Mouse (Mus musculus) hindbrain, embryonic 13.5 days (tissue): ENCODE measurements around the gene Aurkb. TPM values are rescaled to one million over a fixed set of nuclear protein-coding genes. Genes with fewer than 3 reads are reported as not detected.
A peak's percentile ranks its signal among the peaks of the same experiment; 100 is the strongest.

Source experiments
- ATAC-seq: fragments of 200-750 bp; cut with Nextera tagmentation; 2 replicates; pipeline ENCODE4 v1.8.0; 2017; ENCODE audit warnings: moderate TSS enrichment; ENCODE audit not compliant: low FRiP score
- H3K27ac ChIP-seq: fragments of 300-500 bp; sonication (generic); 2 replicates; pipeline ENCODE4 v1.5.1; 2015; ENCODE audit warnings: inconsistent platforms, mild to moderate bottlenecking, moderate library complexity
- H3K27me3 ChIP-seq: fragments of 300-500 bp; sonication (generic); 2 replicates; pipeline ENCODE4 v1.6.1; 2015; ENCODE audit warnings: mild to moderate bottlenecking, inconsistent platforms
- H3K36me3 ChIP-seq: fragments of 300-500 bp; sonication (generic); 2 replicates; pipeline ENCODE4 v1.6.1; 2015; ENCODE audit warnings: mild to moderate bottlenecking, inconsistent platforms
- H3K4me1 ChIP-seq: fragments of 300-500 bp; sonication (generic); replicated peaks from 2 replicates; pipeline ENCODE4 v1.6.1; 2015; ENCODE audit warnings: inconsistent platforms
- H3K4me2 ChIP-seq: fragments of 300-500 bp; sonication (generic); 2 replicates; pipeline ENCODE4 v1.6.1; 2015; ENCODE audit warnings: inconsistent platforms, mild to moderate bottlenecking, moderate library complexity
- H3K4me3 ChIP-seq: fragments of 300-500 bp; sonication (generic); 2 replicates; pipeline ENCODE4 v1.5.1; 2015; ENCODE audit warnings: mild to moderate bottlenecking, inconsistent platforms
- H3K9ac ChIP-seq: fragments of 300-500 bp; sonication (generic); 2 replicates; pipeline ENCODE4 v1.6.1; 2015; ENCODE audit warnings: mild to moderate bottlenecking, inconsistent platforms
- H3K9me3 ChIP-seq: fragments of 300-500 bp; sonication (generic); 2 replicates; pipeline ENCODE4 v1.6.1; 2016; ENCODE audit warnings: inconsistent platforms
- WGBS: fragments of 180-500 bp; shearing (Covaris S2); methylation state at CpG from one replicate; pipeline ENCODE4 v1.1.7; 2015; 5-methylcytosine and 5-hydroxymethylcytosine counted together
- polyA plus RNA-seq: library from polyadenylated mRNA; unstranded; fragments of >200 nt; fragmentation: Nextera tagmentation; extraction: Ambion mirVana; gene quantifications from 2 replicates; pipeline ENCODE4 v1.2.1, GENCODE M21; 2015

The Aurkb gene
- polyA plus RNA-seq, 1 experiment from 2014 or later: 31.7 TPM

GRCm38 (mm10) chr11:69015644-69016441 lies 29.6 kb upstream of the Aurkb start, which contains the start of gene Ctc1:
TSS of gene Ctc1 (plus strand) at chr11:69015911.
- WGBS: 4% methylated on average over 38 of the region's 38 CpGs
- Histone ChIP-seq H3K27me3 (no peaks in the 10 kb centered on the region), H3K9ac (peak within 1 kb of the TSS; percentile 85), H3K27ac (peak within 1 kb of the TSS; percentile 91), H3K4me3 (peak within 1 kb of the TSS; percentile 73), H3K4me1 (peaks cover 29% of the 10 kb centered on the region), H3K36me3 (peaks cover under 1% of the 10 kb centered on the region), H3K4me2 (peak within 1 kb of the TSS; percentile 68), H3K9me3 (no peaks in the 10 kb centered on the region)
- peak; percentile 93 for ATAC-seq

- Histone ChIP-seq H3K9ac (peak overlapping the region; percentile 85), H3K27me3 (no peaks in the 10 kb centered on the region), H3K4me2 (peak overlapping the region; percentile 68), H3K4me1 (peaks cover 20% of the 10 kb centered on the region), H3K9me3 (no peaks in the 10 kb centered on the region), H3K36me3 (peaks cover 10% of the 10 kb centered on the region), H3K27ac (peak overlapping the region; percentile 91), H3K4me3 (peak overlapping the region; percentile 73)
- ATAC-seq: no peak
- WGBS: 71% methylated on average over 3 of the region's 3 CpGs
Observed at GRCm38 (mm10) chr11:69016755-69017154, 28.7 kb upstream of the Aurkb start.

- Histone ChIP-seq H3K27ac (no peak overlapping the region), H3K36me3 (peaks cover 48% of the 10 kb centered on the region), H3K27me3 (no peaks in the 10 kb centered on the region), H3K4me1 (peaks cover 11% of the 10 kb centered on the region), H3K4me2 (no peak overlapping the region), H3K9ac (no peak overlapping the region), H3K9me3 (no peaks in the 10 kb centered on the region), H3K4me3 (no peak overlapping the region)
- ATAC-seq: no peak
Observed at GRCm38 (mm10) chr11:69020691-69021090, 24.8 kb upstream of the Aurkb start.

- peaks cover 99% of the 10 kb centered on the region for H3K36me3 ChIP-seq
- H3K9me3 ChIP-seq: no peaks in the 10 kb centered on the region
- H3K4me1 ChIP-seq: no peaks in the 10 kb centered on the region
- no peak for ATAC-seq
- H3K27ac ChIP-seq: no peak overlapping the region
- H3K4me2 ChIP-seq: no peak overlapping the region
- H3K27me3 ChIP-seq: no peaks in the 10 kb centered on the region
- no peak overlapping the region for H3K9ac ChIP-seq
- H3K4me3 ChIP-seq: no peak overlapping the region
- WGBS: 94% methylated on average over 3 of the region's 3 CpGs
Observed at GRCm38 (mm10) chr11:69026562-69026961, 18.9 kb upstream of the Aurkb start.

GRCm38 (mm10) chr11:69028805-69029204 lies 16.6 kb upstream of the Aurkb start:
- Histone ChIP-seq H3K36me3 (peaks cover 97% of the 10 kb centered on the region), H3K9me3 (no peaks in the 10 kb centered on the region), H3K27me3 (no peaks in the 10 kb centered on the region), H3K4me1 (no peaks in the 10 kb centered on the region), H3K9ac (no peak overlapping the region), H3K27ac (no peak overlapping the region), H3K4me2 (no peak overlapping the region), H3K4me3 (no peak overlapping the region)
- ATAC-seq: no peak
- 78% methylated on average over 2 of the region's 2 CpGs for WGBS

- Histone ChIP-seq H3K27me3 (no peaks in the 10 kb centered on the region), H3K27ac (no peak overlapping the region), H3K4me2 (no peak overlapping the region), H3K36me3 (peaks cover 72% of the 10 kb centered on the region), H3K4me3 (no peak overlapping the region), H3K9ac (no peak overlapping the region), H3K4me1 (peaks cover 21% of the 10 kb centered on the region), H3K9me3 (no peaks in the 10 kb centered on the region)
- WGBS: 83% methylated on average over 9 of the region's 9 CpGs
- no peak for ATAC-seq
Observed at GRCm38 (mm10) chr11:69033552-69033951, 11.9 kb upstream of the Aurkb start.

- H3K4me1 ChIP-seq: peaks cover 32% of the 10 kb centered on the region
- H3K27me3 ChIP-seq: no peaks in the 10 kb centered on the region
- H3K36me3 ChIP-seq: peaks cover 62% of the 10 kb centered on the region
- no peak overlapping the region for H3K4me2 ChIP-seq
- no peak overlapping the region for H3K4me3 ChIP-seq
- no peak overlapping the region for H3K9ac ChIP-seq
- no peaks in the 10 kb centered on the region for H3K9me3 ChIP-seq
- ATAC-seq: no peak
- no peak overlapping the region for H3K27ac ChIP-seq
- 96% methylated on average over 3 of the region's 3 CpGs for WGBS
Observed at GRCm38 (mm10) chr11:69034585-69034984, 10.9 kb upstream of the Aurkb start.

GRCm38 (mm10) chr11:69035411-69035810 lies 10.0 kb upstream of the Aurkb start:
- WGBS: 80% methylated on average over 9 of the region's 9 CpGs
- H3K4me3 ChIP-seq: peak overlapping the region; percentile 15
- H3K9ac ChIP-seq: 0 out of 2 replicates have a peak overlapping the region, but pooled peaks have one; percentile 39

GRCm38 (mm10) chr11:69035849-69036248 lies 9.6 kb upstream of the Aurkb start:
- H3K9me3 ChIP-seq: no peaks in the 10 kb centered on the region
- 0 out of 2 replicates have a peak overlapping the region, but pooled peaks have one; percentile 49 for H3K9ac ChIP-seq
- H3K27ac ChIP-seq: peak overlapping the region; percentile 84
- H3K4me1 ChIP-seq: peaks cover 33% of the 10 kb centered on the region
- H3K4me3 ChIP-seq: peak overlapping the region; percentile 15
- H3K36me3 ChIP-seq: peaks cover 49% of the 10 kb centered on the region
- H3K27me3 ChIP-seq: no peaks in the 10 kb centered on the region
- 0 out of 2 replicates have a peak, but pooled peaks have one; percentile 7 for ATAC-seq
- 5% methylated on average over 8 of the region's 8 CpGs for WGBS
- H3K4me2 ChIP-seq: peak overlapping the region; percentile 60

More at GRCm38 (mm10) chr11:69035411-69035810, 10.0 kb upstream of the Aurkb start:
- H3K27me3 ChIP-seq: no peaks in the 10 kb centered on the region
- peaks cover 33% of the 10 kb centered on the region for H3K4me1 ChIP-seq
- H3K27ac ChIP-seq: peak overlapping the region; percentile 84
- H3K9me3 ChIP-seq: no peaks in the 10 kb centered on the region
- no peak for ATAC-seq
- H3K36me3 ChIP-seq: peaks cover 54% of the 10 kb centered on the region
- peak overlapping the region; percentile 60 for H3K4me2 ChIP-seq

- no peaks in the 10 kb centered on the region for H3K27me3 ChIP-seq
- ATAC-seq: no peak
- peak overlapping the region; percentile 80 for H3K9ac ChIP-seq
- peaks cover 33% of the 10 kb centered on the region for H3K4me1 ChIP-seq
- no peaks in the 10 kb centered on the region for H3K9me3 ChIP-seq
- H3K36me3 ChIP-seq: peaks cover 41% of the 10 kb centered on the region
- H3K27ac ChIP-seq: peak overlapping the region; percentile 84
- WGBS: 9% methylated on average over 20 of the region's 20 CpGs
- peak overlapping the region; percentile 68 for H3K4me3 ChIP-seq
- peak overlapping the region; percentile 60 for H3K4me2 ChIP-seq
Observed at GRCm38 (mm10) chr11:69036486-69037230, 8.8 kb upstream of the Aurkb start.

GRCm38 (mm10) chr11:69037231-69038061 lies 8.0 kb upstream of the Aurkb start:
- Histone ChIP-seq H3K4me3 (peak overlapping the region; percentile 68), H3K9me3 (no peaks in the 10 kb centered on the region), H3K36me3 (peaks cover 35% of the 10 kb centered on the region), H3K9ac (peak overlapping the region; percentile 80), H3K4me1 (peaks cover 33% of the 10 kb centered on the region), H3K4me2 (peak overlapping the region; percentile 60), H3K27ac (peak overlapping the region; percentile 84), H3K27me3 (no peaks in the 10 kb centered on the region)
- under 1% methylated on average over 34 of the region's 34 CpGs for WGBS
- peak; percentile 18; the same call in 1 of the 2 replicates for ATAC-seq
